Mouse (Mus musculus): Measurements from ENCODE around the gene a. TPM values are rescaled to one million over a fixed set of nuclear protein-coding genes. Genes with fewer than 3 reads are reported as not detected.
A peak's percentile ranks its signal among the peaks of the same experiment; 100 is the strongest.

Gene a
- polyA plus RNA-seq, 1 experiment from 2014 or later, result 0.41 TPM

GRCm38 (mm10) chr2:155044542-155044941, 253.3 kb downstream of the a start:
- no peak overlapping the region for H3K4me3 ChIP-seq (replicated peaks; ENCODE audit: low read length)
- H3K27me3 ChIP-seq (ENCODE audit: control insufficient read depth, insufficient read depth, low read length), result no peaks in the 10 kb centered on the region
- no peak overlapping the region for H3K27ac ChIP-seq (ENCODE audit: low read length)
- 74% methylated on average over 3 of the region's 3 CpGs for WGBS
- H3K9ac ChIP-seq (ENCODE audit: low read length), result no peak overlapping the region
- H3K36me3 ChIP-seq (ENCODE audit: control insufficient read depth, insufficient read depth, low read length), result no peaks in the 10 kb centered on the region
- H3K4me1 ChIP-seq (ENCODE audit: control insufficient read depth, insufficient read depth, low read length), result no peaks in the 10 kb centered on the region
- ATAC-seq (ENCODE audit: insufficient read depth, low FRiP score), result no peak
- H3K4me2 ChIP-seq (ENCODE audit: low read depth, low read length), result no peak overlapping the region
- no peaks in the 10 kb centered on the region for H3K9me3 ChIP-seq (replicated peaks; ENCODE audit: control insufficient read depth, low read length)

GRCm38 (mm10) chr2:155045075-155045474, 253.9 kb downstream of the a start:
- WGBS, result 59% methylated on average over 3 of the region's 3 CpGs

GRCm38 (mm10) chr2:155046803-155047202, 255.6 kb downstream of the a start:
- Histone ChIP-seq H3K27me3 (ENCODE audit: control insufficient read depth, insufficient read depth, low read length) (no peaks in the 10 kb centered on the region), H3K27ac (ENCODE audit: low read length) (no peak overlapping the region), H3K9me3 (replicated peaks; ENCODE audit: control insufficient read depth, low read length) (no peaks in the 10 kb centered on the region), H3K4me3 (replicated peaks; ENCODE audit: low read length) (no peak overlapping the region), H3K4me1 (ENCODE audit: control insufficient read depth, insufficient read depth, low read length) (peaks cover 12% of the 10 kb centered on the region), H3K36me3 (ENCODE audit: control insufficient read depth, insufficient read depth, low read length) (no peaks in the 10 kb centered on the region), H3K4me2 (ENCODE audit: low read depth, low read length) (no peak overlapping the region), H3K9ac (ENCODE audit: low read length) (no peak overlapping the region)
- ATAC-seq (ENCODE audit: insufficient read depth, low FRiP score), result no peak
- WGBS, result 70% methylated on average over 2 of the region's 2 CpGs

More at GRCm38 (mm10) chr2:155045075-155045474, 253.9 kb downstream of the a start:
- Histone ChIP-seq H3K27me3 (ENCODE audit: control insufficient read depth, insufficient read depth, low read length) (no peaks in the 10 kb centered on the region), H3K9ac (ENCODE audit: low read length) (no peak overlapping the region), H3K4me1 (ENCODE audit: control insufficient read depth, insufficient read depth, low read length) (peaks cover 2% of the 10 kb centered on the region), H3K4me3 (replicated peaks; ENCODE audit: low read length) (no peak overlapping the region), H3K4me2 (ENCODE audit: low read depth, low read length) (no peak overlapping the region), H3K9me3 (replicated peaks; ENCODE audit: control insufficient read depth, low read length) (no peaks in the 10 kb centered on the region), H3K36me3 (ENCODE audit: control insufficient read depth, insufficient read depth, low read length) (no peaks in the 10 kb centered on the region), H3K27ac (ENCODE audit: low read length) (no peak overlapping the region)
- no peak for ATAC-seq (ENCODE audit: insufficient read depth, low FRiP score)

- 52% methylated on average over 7 of the region's 7 CpGs for WGBS
- no peaks in the 10 kb centered on the region for H3K9me3 ChIP-seq (replicated peaks; ENCODE audit: control insufficient read depth, low read length)
- no peaks in the 10 kb centered on the region for H3K27me3 ChIP-seq (ENCODE audit: control insufficient read depth, insufficient read depth, low read length)
- H3K4me3 ChIP-seq (replicated peaks; ENCODE audit: low read length), result no peak overlapping the region
- no peak overlapping the region for H3K4me2 ChIP-seq (ENCODE audit: low read depth, low read length)
- H3K36me3 ChIP-seq (ENCODE audit: control insufficient read depth, insufficient read depth, low read length), result no peaks in the 10 kb centered on the region
- H3K4me1 ChIP-seq (ENCODE audit: control insufficient read depth, insufficient read depth, low read length), result peaks cover 14% of the 10 kb centered on the region
- no peak for ATAC-seq (ENCODE audit: insufficient read depth, low FRiP score)
- 0 out of 2 replicates have a peak overlapping the region, but pooled peaks have one; percentile 6 for H3K27ac ChIP-seq (ENCODE audit: low read length)
- peak overlapping the region; percentile 18; the same call in 1 of the 2 replicates for H3K9ac ChIP-seq (ENCODE audit: low read length)
Measured at GRCm38 (mm10) chr2:155047452-155048178, 256.4 kb downstream of the a start.

- Histone ChIP-seq H3K4me1 (ENCODE audit: control insufficient read depth, insufficient read depth, low read length) (peaks cover 14% of the 10 kb centered on the region), H3K36me3 (ENCODE audit: control insufficient read depth, insufficient read depth, low read length) (no peaks in the 10 kb centered on the region), H3K4me3 (replicated peaks; ENCODE audit: low read length) (peak overlapping the region; percentile 54), H3K9me3 (replicated peaks; ENCODE audit: control insufficient read depth, low read length) (no peaks in the 10 kb centered on the region), H3K27me3 (ENCODE audit: control insufficient read depth, insufficient read depth, low read length) (no peaks in the 10 kb centered on the region), H3K27ac (ENCODE audit: low read length) (peak overlapping the region; percentile 26; the same call in 1 of the 2 replicates), H3K9ac (ENCODE audit: low read length) (peak overlapping the region; percentile 75), H3K4me2 (ENCODE audit: low read depth, low read length) (peak overlapping the region; percentile 92)
- ATAC-seq (ENCODE audit: insufficient read depth, low FRiP score), result 0 out of 2 replicates have a peak, but pooled peaks have one; percentile 2
- WGBS, result 20% methylated on average over 5 of the region's 5 CpGs
Measured at GRCm38 (mm10) chr2:155050108-155050503, 258.9 kb downstream of the a start.

- Histone ChIP-seq H3K36me3 (ENCODE audit: control insufficient read depth, insufficient read depth, low read length) (no peaks in the 10 kb centered on the region), H3K27me3 (ENCODE audit: control insufficient read depth, insufficient read depth, low read length) (no peaks in the 10 kb centered on the region), H3K9ac (ENCODE audit: low read length) (peak overlapping the region; percentile 75), H3K4me3 (replicated peaks; ENCODE audit: low read length) (peak overlapping the region; percentile 54), H3K27ac (ENCODE audit: low read length) (peak overlapping the region; percentile 90), H3K9me3 (replicated peaks; ENCODE audit: control insufficient read depth, low read length) (no peaks in the 10 kb centered on the region), H3K4me2 (ENCODE audit: low read depth, low read length) (peak overlapping the region; percentile 92), H3K4me1 (ENCODE audit: control insufficient read depth, insufficient read depth, low read length) (peaks cover 14% of the 10 kb centered on the region)
- under 1% methylated on average over 45 of the region's 45 CpGs for WGBS
- peak; percentile 97 for ATAC-seq (ENCODE audit: insufficient read depth, low FRiP score)
Measured at GRCm38 (mm10) chr2:155050504-155051236, 259.5 kb downstream of the a start.

- Histone ChIP-seq H3K4me1 (ENCODE audit: control insufficient read depth, insufficient read depth, low read length) (peaks cover 14% of the 10 kb centered on the region), H3K4me2 (ENCODE audit: low read depth, low read length) (peak overlapping the region; percentile 92), H3K9me3 (replicated peaks; ENCODE audit: control insufficient read depth, low read length) (no peaks in the 10 kb centered on the region), H3K9ac (ENCODE audit: low read length) (peak overlapping the region; percentile 73), H3K27ac (ENCODE audit: low read length) (peak overlapping the region; percentile 90), H3K4me3 (replicated peaks; ENCODE audit: low read length) (peak overlapping the region; percentile 54), H3K27me3 (ENCODE audit: control insufficient read depth, insufficient read depth, low read length) (no peaks in the 10 kb centered on the region), H3K36me3 (ENCODE audit: control insufficient read depth, insufficient read depth, low read length) (no peaks in the 10 kb centered on the region)
- 15% methylated on average over 9 of the region's 9 CpGs for WGBS
- no peak for ATAC-seq (ENCODE audit: insufficient read depth, low FRiP score)
Measured at GRCm38 (mm10) chr2:155051622-155052351, 260.6 kb downstream of the a start.

- Histone ChIP-seq H3K27me3 (ENCODE audit: control insufficient read depth, insufficient read depth, low read length) (no peaks in the 10 kb centered on the region), H3K27ac (ENCODE audit: low read length) (no peak overlapping the region), H3K9me3 (replicated peaks; ENCODE audit: control insufficient read depth, low read length) (no peaks in the 10 kb centered on the region), H3K4me3 (replicated peaks; ENCODE audit: low read length) (no peak overlapping the region), H3K4me1 (ENCODE audit: control insufficient read depth, insufficient read depth, low read length) (peaks cover 14% of the 10 kb centered on the region), H3K4me2 (ENCODE audit: low read depth, low read length) (no peak overlapping the region), H3K36me3 (ENCODE audit: control insufficient read depth, insufficient read depth, low read length) (no peaks in the 10 kb centered on the region), H3K9ac (ENCODE audit: low read length) (no peak overlapping the region)
- ATAC-seq (ENCODE audit: insufficient read depth, low FRiP score), result no peak
- 76% methylated on average over 2 of the region's 2 CpGs for WGBS
Measured at GRCm38 (mm10) chr2:155052681-155053080, 261.5 kb downstream of the a start.

Measured in stomach, embryonic 16.5 days (tissue).